ENCODE assay signal across 23 mouse cellular contexts in genomic region chr9:30592601-30593000, GRCm38 (mm10).
DNase-seq lines count a peak whose midpoint lies in the region; ATAC-seq and TF ChIP-seq lines count a peak whose summit lies in the region.
"Had no signal": no experiment of that assay in that cellular context is flagged by ENCODE, and none has a peak within 500 bp of the region (broad histone marks: within the 10 kb centered on the region; RNA-seq: fewer than 3 reads in every experiment).

No protein-coding gene starts in this region.

- TF ChIP-seq POLR2A in liver, adult 2 months (IDR thresholded peaks at IDR 0.05; ENCODE audit: extremely low read depth, insufficient read depth, low read length) = no peak

- no peaks in the 10 kb centered on the region for H3K36me3 ChIP-seq in embryonic facial prominence, embryonic 13.5 days
- H3K36me3 ChIP-seq in embryonic facial prominence, embryonic 10.5 days (replicated peaks) = no peaks in the 10 kb centered on the region
- no peaks in the 10 kb centered on the region for H3K36me3 ChIP-seq in liver, adult 2 months (ENCODE audit: control insufficient read depth, insufficient read depth, low read length)
- no peaks in the 10 kb centered on the region for H3K36me3 ChIP-seq in lung, postnatal 0 days (ENCODE audit: insufficient read depth, low read length)
- H3K36me3 ChIP-seq: G1E had no signal

- no peaks in the 10 kb centered on the region for H3K79me2 ChIP-seq in liver, adult 2 months (ENCODE audit: control insufficient read depth, insufficient read depth, low read length)

- H3K4me1 ChIP-seq in embryonic facial prominence, embryonic 13.5 days = 0 out of 2 replicates have a peak, but pooled peaks cover 3% of the 10 kb centered on the region
- H3K4me1 ChIP-seq in embryonic facial prominence, embryonic 10.5 days = peaks cover 9% of the 10 kb centered on the region; the same call in 1 of the 2 replicates
- peaks cover 5% of the 10 kb centered on the region; the same call in 1 of the 2 replicates for H3K4me1 ChIP-seq in liver, adult 2 months (ENCODE audit: control insufficient read depth, insufficient read depth, low read length)
- no peaks in the 10 kb centered on the region for H3K4me1 ChIP-seq in lung, postnatal 0 days (ENCODE audit: insufficient read depth, low read depth, low read length)

- WGBS in embryonic facial prominence, embryonic 13.5 days = 77% methylated on average over 2 of the region's 2 CpGs
- WGBS in embryonic facial prominence, embryonic 10.5 days = 88% methylated on average over 2 of the region's 2 CpGs
- WGBS in liver, adult 2 months = 50% methylated on average over 2 of the region's 2 CpGs
- WGBS in lung, postnatal 0 days = 69% methylated on average over 2 of the region's 2 CpGs

- H3K4me3 ChIP-seq in embryonic facial prominence, embryonic 13.5 days = no peak overlapping the region
- H3K4me3 ChIP-seq in embryonic facial prominence, embryonic 10.5 days = no peak overlapping the region
- H3K4me3 ChIP-seq in liver, adult 2 months (ENCODE audit: insufficient read depth, low read depth, low read length) = no peak overlapping the region
- no peak overlapping the region for H3K4me3 ChIP-seq in lung, postnatal 0 days (ENCODE audit: low read depth, low read length)

- H3K27me3 ChIP-seq in embryonic facial prominence, embryonic 13.5 days = no peaks in the 10 kb centered on the region
- no peaks in the 10 kb centered on the region for H3K27me3 ChIP-seq in embryonic facial prominence, embryonic 10.5 days (replicated peaks; ENCODE audit: low read depth, poor library complexity, severe bottlenecking)
- H3K27me3 ChIP-seq in liver, adult 2 months (ENCODE audit: control insufficient read depth, insufficient read depth, low read length) = no peaks in the 10 kb centered on the region
- no peaks in the 10 kb centered on the region for H3K27me3 ChIP-seq in lung, postnatal 0 days (replicated peaks; ENCODE audit: insufficient read depth, low read length)
- H3K27me3 ChIP-seq: CH12.LX, Patski had no signal

- H3K27ac ChIP-seq in embryonic facial prominence, embryonic 13.5 days = peak overlapping the region; percentile 33; the same call in 1 of the 2 replicates
- no peak overlapping the region for H3K27ac ChIP-seq in embryonic facial prominence, embryonic 10.5 days (replicated peaks)
- H3K27ac ChIP-seq in liver, adult 2 months (replicated peaks; ENCODE audit: insufficient read depth, low read depth, low read length) = no peak overlapping the region
- H3K27ac ChIP-seq in lung, postnatal 0 days (ENCODE audit: low read length) = no peak overlapping the region

- no peak overlapping the region for H3K9ac ChIP-seq in embryonic facial prominence, embryonic 13.5 days
- H3K9ac ChIP-seq in liver, adult 2 months (ENCODE audit: low read depth, low read length) = no peak overlapping the region
- no peak overlapping the region for H3K9ac ChIP-seq in lung, postnatal 0 days (replicated peaks; ENCODE audit: low read depth)

- no peaks in the 10 kb centered on the region for H3K9me3 ChIP-seq in embryonic facial prominence, embryonic 13.5 days
- H3K9me3 ChIP-seq in embryonic facial prominence, embryonic 10.5 days = no peaks in the 10 kb centered on the region
- H3K9me3 ChIP-seq in lung, postnatal 0 days (ENCODE audit: low read length) = no peaks in the 10 kb centered on the region
- H3K9me3 ChIP-seq: G1E had no signal

- TF ChIP-seq EP300 in lung, postnatal 0 days (IDR thresholded peaks at IDR 0.05) = no peak

- no peak overlapping the region for H3K4me2 ChIP-seq in embryonic facial prominence, embryonic 13.5 days
- no peak overlapping the region for H3K4me2 ChIP-seq in lung, postnatal 0 days (replicated peaks; ENCODE audit: low read depth, low read length)

- no peak for TF ChIP-seq CTCF in liver, adult 2 months (IDR thresholded peaks at IDR 0.05; ENCODE audit: low read depth, low read length)
- TF ChIP-seq CTCF in lung, postnatal 0 days (IDR thresholded peaks at IDR 0.05) = no peak

- no peak for ATAC-seq in embryonic facial prominence, embryonic 13.5 days (ENCODE audit: insufficient number of reproducible peaks, insufficient read depth, low FRiP score, low TSS enrichment, low read depth)
- ATAC-seq in lung, postnatal 0 days = no peak
- ATAC-seq: activated CD4-positive, CD25-positive, alpha-beta regulatory T cell, adult 4 months; CD4-positive, CD25-positive, alpha-beta regulatory T cell, adult 4 months; Patski had no signal

- no peak for DNase-seq in embryonic facial prominence, embryonic 10.5 days (ENCODE audit: low spot score)
- DNase-seq in liver, adult 2 months (ENCODE audit: extremely low read depth, low read depth, low spot score) = peak; percentile 54
- DNase-seq in liver (no peak), adipocyte (ENCODE audit: low spot score) (peak; percentile 64)
- DNase-seq in lung, postnatal 0 days (ENCODE audit: low spot score) = peak; percentile 53
- DNase-seq in lung, postnatal 14 days = no peak
- no peak for DNase-seq in adrenal gland, postnatal 36 days
- DNase-seq: adrenal gland, adult 2 months; adrenal gland, adult 8-10 months; adrenal gland, postnatal 10 days; adrenal gland, postnatal 14 days; adrenal gland, postnatal 25 days; B cell, adult 2 months; cerebellum, adult 11 months; cerebellum, adult 11-12 months; cerebellum, adult 18-20 months; cerebellum, adult 2 months had no signal

Comparison
In these comparisons a context has a peak if more than half of its experiments do, and no peak if none do; other contexts are left out.
1. DNase-seq: peak in liver, adult 2 months (single experiment), lung, postnatal 0 days (single experiment) and adipocyte (single experiment); none in embryonic facial prominence, embryonic 10.5 days (single experiment), liver (single experiment), lung, postnatal 14 days (single experiment) and adrenal gland, postnatal 36 days (0 of 2).